Mouse (Mus musculus) bone marrow, adult 2 months (tissue): ENCODE measurements around the gene Clec3a.

Experiments used
- CTCF ChIP-seq: fragments of 200-500 bp; IDR thresholded peaks from 2 replicates; pipeline ENCODE4 v1.5.1; 2011; ENCODE audit warnings: low read length, control low read depth; ENCODE audit not compliant: control insufficient read depth, insufficient read depth
- POLR2A ChIP-seq: fragments of 200-500 bp; IDR thresholded peaks from 2 replicates; pipeline ENCODE4 v1.6.1; 2011; ENCODE audit warnings: low read depth, mild to moderate bottlenecking, control low read depth, low read length, borderline replicate concordance; ENCODE audit not compliant: control insufficient read depth

- no peak for TF ChIP-seq CTCF
- no peak for TF ChIP-seq POLR2A
Observed at GRCm38 (mm10) chr8:114398326-114398725, 19.6 kb upstream of the Clec3a start.
